Mouse (Mus musculus): ENCODE measurements at regions not wholly inside any gene's neighbourhood (a gene's known extent, or its start where the extent isn't known, plus 50 kb on each side); places are given as distances from the start of the nearest gene placed in this dataset.

GRCm38 (mm10) chr10:43718768-43719167 is 140.7 kb downstream of the Cd24a start:
- no peak for TF ChIP-seq ZNF384 (IDR thresholded peaks at IDR 0.05; ENCODE audit: low read depth, low read length)
- no peak for TF ChIP-seq ZC3H11A (IDR thresholded peaks at IDR 0.05; ENCODE audit: borderline replicate concordance, low read depth, low read length)
- no peak for TF ChIP-seq MAFK (IDR thresholded peaks at IDR 0.05; ENCODE audit: insufficient read depth, low read depth, low read length)
- no peak for TF ChIP-seq CHD2 (IDR thresholded peaks at IDR 0.05; ENCODE audit: low read depth, low read length)
- TF ChIP-seq HCFC1 (IDR thresholded peaks at IDR 0.05; ENCODE audit: borderline replicate concordance, insufficient read depth, low read length) = no peak
- no peaks in the 10 kb centered on the region for H3K9me3 ChIP-seq (ENCODE audit: control insufficient read depth, insufficient read depth, low read depth, low read length)
- DNase-seq (ENCODE audit: low read depth, low spot score) = peak; percentile 50
- H3K36me3 ChIP-seq (ENCODE audit: control insufficient read depth, insufficient read depth, low read length, poor library complexity, severe bottlenecking) = no peaks in the 10 kb centered on the region
- no peak overlapping the region for H3K4me3 ChIP-seq (ENCODE audit: insufficient read depth in 1 of 2, low read depth in 1 of 2, low read length in 2 of 2, poor library complexity in 1 of 2, severe bottlenecking in 1 of 2)
- in situ Hi-C loops (cut with MboI; ENCODE audit: low sequenced_read_pairs in 2 of 2, unreplicated experiment in 2 of 2) = no loop called here
- H3K4me1 ChIP-seq (ENCODE audit: control insufficient read depth in 2 of 2, insufficient read depth in 2 of 2, low read length in 2 of 2, poor library complexity in 1 of 2) = peaks cover 4 to 6% of the 10 kb centered on the region in 2 experiments; a peak in 2 of 4 replicates
- H3K9ac ChIP-seq (ENCODE audit: insufficient read depth, low read depth, low read length, poor library complexity, severe bottlenecking) = no peak overlapping the region
- no peak overlapping the region for H3K27ac ChIP-seq (ENCODE audit: insufficient read depth, low read depth, low read length, poor library complexity, severe bottlenecking)

GRCm38 (mm10) chr10:43721356-43721755 is 143.3 kb downstream of the Cd24a start:
- in situ Hi-C loops (cut with MboI; ENCODE audit: low sequenced_read_pairs in 2 of 2, unreplicated experiment in 2 of 2) = no loop called here
- Histone ChIP-seq H3K9me3 (ENCODE audit: control insufficient read depth, insufficient read depth, low read depth, low read length) (no peaks in the 10 kb centered on the region), H3K27ac (ENCODE audit: insufficient read depth, low read depth, low read length, poor library complexity, severe bottlenecking) (no peak overlapping the region), H3K4me3 (ENCODE audit: insufficient read depth in 1 of 2, low read depth in 1 of 2, low read length in 2 of 2, poor library complexity in 1 of 2, severe bottlenecking in 1 of 2) (no peak overlapping the region), H3K9ac (ENCODE audit: insufficient read depth, low read depth, low read length, poor library complexity, severe bottlenecking) (no peak overlapping the region), H3K36me3 (ENCODE audit: control insufficient read depth, insufficient read depth, low read length, poor library complexity, severe bottlenecking) (no peaks in the 10 kb centered on the region), H3K4me1 (ENCODE audit: control insufficient read depth in 2 of 2, insufficient read depth in 2 of 2, low read length in 2 of 2, poor library complexity in 1 of 2) (peaks cover 4 to 6% of the 10 kb centered on the region in 2 experiments; a peak in 2 of 4 replicates)
- no peak for DNase-seq (ENCODE audit: low read depth, low spot score)
- no peak for TF ChIP-seq ZNF384 (IDR thresholded peaks at IDR 0.05; ENCODE audit: low read depth, low read length)
- TF ChIP-seq CHD2 (IDR thresholded peaks at IDR 0.05; ENCODE audit: low read depth, low read length) = no peak
- no peak for TF ChIP-seq MAFK (IDR thresholded peaks at IDR 0.05; ENCODE audit: insufficient read depth, low read depth, low read length)
- no peak for TF ChIP-seq ZC3H11A (IDR thresholded peaks at IDR 0.05; ENCODE audit: borderline replicate concordance, low read depth, low read length)
- TF ChIP-seq HCFC1 (IDR thresholded peaks at IDR 0.05; ENCODE audit: borderline replicate concordance, insufficient read depth, low read length) = no peak

- TF ChIP-seq CHD2 (IDR thresholded peaks at IDR 0.05; ENCODE audit: low read depth, low read length) (no peak), ZNF384 (IDR thresholded peaks at IDR 0.05; ENCODE audit: low read depth, low read length) (no peak), ZC3H11A (IDR thresholded peaks at IDR 0.05; ENCODE audit: borderline replicate concordance, low read depth, low read length) (no peak), HCFC1 (IDR thresholded peaks at IDR 0.05; ENCODE audit: borderline replicate concordance, insufficient read depth, low read length) (no peak)
- H3K9me3 ChIP-seq (ENCODE audit: control insufficient read depth, insufficient read depth, low read depth, low read length) = no peaks in the 10 kb centered on the region
- no peak for DNase-seq (ENCODE audit: low read depth, low spot score)
- H3K4me3 ChIP-seq (ENCODE audit: insufficient read depth in 1 of 2, low read depth in 1 of 2, low read length in 2 of 2, poor library complexity in 1 of 2, severe bottlenecking in 1 of 2) = no peak overlapping the region
- H3K27ac ChIP-seq (ENCODE audit: insufficient read depth, low read depth, low read length, poor library complexity, severe bottlenecking) = no peak overlapping the region
- H3K4me1 ChIP-seq (ENCODE audit: control insufficient read depth in 2 of 2, insufficient read depth in 2 of 2, low read length in 2 of 2, poor library complexity in 1 of 2) = peaks cover 4 to 6% of the 10 kb centered on the region in 2 experiments; a peak in 2 of 4 replicates
- no peak overlapping the region for H3K9ac ChIP-seq (ENCODE audit: insufficient read depth, low read depth, low read length, poor library complexity, severe bottlenecking)
- no peaks in the 10 kb centered on the region for H3K36me3 ChIP-seq (ENCODE audit: control insufficient read depth, insufficient read depth, low read length, poor library complexity, severe bottlenecking)
- in situ Hi-C loops (cut with MboI; ENCODE audit: low sequenced_read_pairs in 2 of 2, unreplicated experiment in 2 of 2) = no loop called here
Observed at GRCm38 (mm10) chr10:43722164-43722563, 144.1 kb downstream of the Cd24a start.

GRCm38 (mm10) chr10:43722711-43723614 is 144.9 kb downstream of the Cd24a start:
- in situ Hi-C loops (cut with MboI; ENCODE audit: low sequenced_read_pairs in 2 of 2, unreplicated experiment in 2 of 2) = no loop called here
- peaks cover 4 to 6% of the 10 kb centered on the region in 2 experiments; a peak in 2 of 4 replicates for H3K4me1 ChIP-seq (ENCODE audit: control insufficient read depth in 2 of 2, insufficient read depth in 2 of 2, low read length in 2 of 2, poor library complexity in 1 of 2)
- no peak overlapping the region for H3K9ac ChIP-seq (ENCODE audit: insufficient read depth, low read depth, low read length, poor library complexity, severe bottlenecking)
- H3K4me3 ChIP-seq (ENCODE audit: insufficient read depth in 1 of 2, low read depth in 1 of 2, low read length in 2 of 2, poor library complexity in 1 of 2, severe bottlenecking in 1 of 2) = peak overlapping the region; percentile 13 to 15; a peak in 1 of 4 replicates
- no peak overlapping the region for H3K27ac ChIP-seq (ENCODE audit: insufficient read depth, low read depth, low read length, poor library complexity, severe bottlenecking)
- TF ChIP-seq ZC3H11A (IDR thresholded peaks at IDR 0.05; ENCODE audit: borderline replicate concordance, low read depth, low read length) = no peak
- TF ChIP-seq MAFK (IDR thresholded peaks at IDR 0.05; ENCODE audit: insufficient read depth, low read depth, low read length) = no peak
- no peaks in the 10 kb centered on the region for H3K36me3 ChIP-seq (ENCODE audit: control insufficient read depth, insufficient read depth, low read length, poor library complexity, severe bottlenecking)
- H3K9me3 ChIP-seq (ENCODE audit: control insufficient read depth, insufficient read depth, low read depth, low read length) = no peaks in the 10 kb centered on the region
- no peak for DNase-seq (ENCODE audit: low read depth, low spot score)

All from ES-E14 (cell line).